In genomic region chr2:150013785-150014184, GRCm38 (mm10) we compare ENCODE assay signal across 23 mouse cellular contexts.
A peak's percentile ranks its signal among the peaks of the same experiment; 100 is the strongest.
DNase-seq lines count a peak whose midpoint lies in the region; ATAC-seq lines count a peak whose summit lies in the region.
"Had no signal": no experiment of that assay in that cellular context is flagged by ENCODE, and none has a peak within 500 bp of the region (broad histone marks: within the 10 kb centered on the region; RNA-seq: fewer than 3 reads in every experiment).

No protein-coding gene starts in this region.

- no peaks in the 10 kb centered on the region for H3K9me3 ChIP-seq in hindbrain, embryonic 11.5 days (ENCODE audit: control insufficient read depth, low read length)
- no peaks in the 10 kb centered on the region for H3K9me3 ChIP-seq in hindbrain, embryonic 10.5 days
- H3K9me3 ChIP-seq in midbrain, embryonic 11.5 days (ENCODE audit: control insufficient read depth, low read length) = no peaks in the 10 kb centered on the region
- H3K9me3 ChIP-seq in midbrain, embryonic 10.5 days (replicated peaks) = no peaks in the 10 kb centered on the region
- H3K9me3 ChIP-seq in hindbrain, embryonic 14.5 days (ENCODE audit: control insufficient read depth, low read length) = no peaks in the 10 kb centered on the region
- no peaks in the 10 kb centered on the region for H3K9me3 ChIP-seq in midbrain, embryonic 16.5 days (replicated peaks; ENCODE audit: control insufficient read depth, low read length, poor library complexity, severe bottlenecking)
- H3K9me3 ChIP-seq: embryonic facial prominence, embryonic 15.5 days; forebrain, embryonic 10.5 days; heart, embryonic 13.5 days; intestine, embryonic 15.5 days had no signal

- no peak overlapping the region for H3K27ac ChIP-seq in hindbrain, embryonic 11.5 days (ENCODE audit: low read depth, low read length)
- H3K27ac ChIP-seq in hindbrain, embryonic 10.5 days = no peak overlapping the region
- H3K27ac ChIP-seq in midbrain, embryonic 11.5 days (ENCODE audit: low read depth, low read length) = no peak overlapping the region
- no peak overlapping the region for H3K27ac ChIP-seq in midbrain, embryonic 10.5 days (replicated peaks)
- no peak overlapping the region for H3K27ac ChIP-seq in hindbrain, embryonic 14.5 days
- no peak overlapping the region for H3K27ac ChIP-seq in midbrain, embryonic 16.5 days (ENCODE audit: low read length)
- H3K27ac ChIP-seq: embryonic facial prominence, embryonic 15.5 days; forebrain, embryonic 10.5 days; heart, embryonic 13.5 days; intestine, embryonic 15.5 days had no signal

- ATAC-seq in hindbrain, embryonic 11.5 days (ENCODE audit: low FRiP score) = 0 out of 2 replicates have a peak, but pooled peaks have one; percentile 29
- ATAC-seq in midbrain, embryonic 11.5 days (ENCODE audit: low FRiP score) = peak; percentile 45; the same call in 1 of the 2 replicates
- ATAC-seq in hindbrain, embryonic 14.5 days (ENCODE audit: low FRiP score) = 0 out of 2 replicates have a peak, but pooled peaks have one; percentile 19
- 0 out of 2 replicates have a peak, but pooled peaks have one; percentile 26 for ATAC-seq in midbrain, embryonic 16.5 days
- ATAC-seq: activated CD4-positive, CD25-positive, alpha-beta regulatory T cell, adult 4 months; intestine, embryonic 15.5 days; Patski had no signal

- no peaks in the 10 kb centered on the region; the same call in 1 of the 2 replicates for H3K4me1 ChIP-seq in hindbrain, embryonic 11.5 days (replicated peaks; ENCODE audit: control insufficient read depth, insufficient read depth, low read length)
- H3K4me1 ChIP-seq in hindbrain, embryonic 10.5 days (replicated peaks) = peaks cover 12% of the 10 kb centered on the region
- peaks cover 4% of the 10 kb centered on the region; the same call in 1 of the 2 replicates for H3K4me1 ChIP-seq in midbrain, embryonic 11.5 days (ENCODE audit: control insufficient read depth, insufficient read depth, low read length)
- H3K4me1 ChIP-seq in midbrain, embryonic 10.5 days = peaks cover 10% of the 10 kb centered on the region; the same call in 1 of the 2 replicates
- H3K4me1 ChIP-seq in hindbrain, embryonic 14.5 days (replicated peaks; ENCODE audit: control insufficient read depth, insufficient read depth, low read length) = peaks cover 8% of the 10 kb centered on the region
- H3K4me1 ChIP-seq in midbrain, embryonic 16.5 days (ENCODE audit: control insufficient read depth, insufficient read depth, low read length) = no peaks in the 10 kb centered on the region
- H3K4me1 ChIP-seq: embryonic facial prominence, embryonic 15.5 days; heart, embryonic 13.5 days; intestine, embryonic 15.5 days had no signal

- no peak overlapping the region for H3K9ac ChIP-seq in hindbrain, embryonic 11.5 days (ENCODE audit: low read depth, low read length)
- H3K9ac ChIP-seq in midbrain, embryonic 11.5 days (ENCODE audit: low read length) = no peak overlapping the region
- H3K9ac ChIP-seq in hindbrain, embryonic 14.5 days = no peak overlapping the region
- no peak overlapping the region for H3K9ac ChIP-seq in midbrain, embryonic 16.5 days (ENCODE audit: low read depth, low read length)
- H3K9ac ChIP-seq: embryonic facial prominence, embryonic 15.5 days; heart, embryonic 13.5 days; intestine, embryonic 15.5 days had no signal

- WGBS in hindbrain, embryonic 11.5 days = 62% methylated on average over 4 of the region's 4 CpGs
- WGBS in hindbrain, embryonic 10.5 days = 58% methylated on average over 4 of the region's 4 CpGs
- 64% methylated on average over 4 of the region's 4 CpGs for WGBS in midbrain, embryonic 11.5 days
- 66% methylated on average over 4 of the region's 4 CpGs for WGBS in midbrain, embryonic 10.5 days
- WGBS in hindbrain, embryonic 14.5 days = 21% methylated on average over 4 of the region's 4 CpGs
- WGBS in midbrain, embryonic 16.5 days = 31% methylated on average over 4 of the region's 4 CpGs

- H3K36me3 ChIP-seq in hindbrain, embryonic 11.5 days (ENCODE audit: control insufficient read depth, insufficient read depth, low read length) = no peaks in the 10 kb centered on the region
- no peaks in the 10 kb centered on the region for H3K36me3 ChIP-seq in hindbrain, embryonic 10.5 days
- H3K36me3 ChIP-seq in midbrain, embryonic 11.5 days (ENCODE audit: control insufficient read depth, insufficient read depth, low read length) = no peaks in the 10 kb centered on the region
- H3K36me3 ChIP-seq in midbrain, embryonic 10.5 days = no peaks in the 10 kb centered on the region
- no peaks in the 10 kb centered on the region for H3K36me3 ChIP-seq in hindbrain, embryonic 14.5 days (replicated peaks; ENCODE audit: control insufficient read depth, insufficient read depth)
- no peaks in the 10 kb centered on the region for H3K36me3 ChIP-seq in midbrain, embryonic 16.5 days (ENCODE audit: control insufficient read depth, insufficient read depth, low read length)
- H3K36me3 ChIP-seq: embryonic facial prominence, embryonic 15.5 days; forebrain, embryonic 10.5 days; heart, embryonic 13.5 days; intestine, embryonic 15.5 days had no signal

- no peak overlapping the region for H3K4me2 ChIP-seq in hindbrain, embryonic 11.5 days (replicated peaks; ENCODE audit: low read depth, low read length)
- no peak overlapping the region for H3K4me2 ChIP-seq in midbrain, embryonic 11.5 days
- no peak overlapping the region for H3K4me2 ChIP-seq in hindbrain, embryonic 14.5 days (replicated peaks)
- no peak overlapping the region for H3K4me2 ChIP-seq in midbrain, embryonic 16.5 days (ENCODE audit: low read length)
- H3K4me2 ChIP-seq: embryonic facial prominence, embryonic 15.5 days; heart, embryonic 13.5 days; intestine, embryonic 15.5 days had no signal

- DNase-seq in hindbrain, embryonic 11.5 days (ENCODE audit: low spot score) = no peak
- no peak for DNase-seq in hindbrain, embryonic 10.5 days (ENCODE audit: low spot score)
- no peak for DNase-seq in midbrain, embryonic 11.5 days (ENCODE audit: low spot score, missing footprints)
- no peak for DNase-seq in midbrain, embryonic 10.5 days (ENCODE audit: low spot score)
- no peak for DNase-seq in hindbrain, embryonic 14.5 days (ENCODE audit: low spot score)
- no peak for DNase-seq in urinary bladder, postnatal 14 days (ENCODE audit: low spot score)
- DNase-seq: adrenal gland, adult 2 months; adrenal gland, postnatal 25 days; cerebellum, adult 8-10 months; cerebellum, postnatal 14 days; embryo, embryonic 11 days; gastrocnemius, postnatal 36 days; heart, adult 11 months; heart, postnatal 36 days had no signal

- no peaks in the 10 kb centered on the region for H3K27me3 ChIP-seq in hindbrain, embryonic 11.5 days (ENCODE audit: control insufficient read depth, insufficient read depth, low read length)
- H3K27me3 ChIP-seq in hindbrain, embryonic 10.5 days (ENCODE audit: insufficient read depth, poor library complexity, severe bottlenecking) = no peaks in the 10 kb centered on the region
- H3K27me3 ChIP-seq in midbrain, embryonic 11.5 days (ENCODE audit: control insufficient read depth, insufficient read depth, low read length) = no peaks in the 10 kb centered on the region
- no peaks in the 10 kb centered on the region for H3K27me3 ChIP-seq in midbrain, embryonic 10.5 days (ENCODE audit: low read depth, poor library complexity, severe bottlenecking)
- H3K27me3 ChIP-seq in hindbrain, embryonic 14.5 days (ENCODE audit: control insufficient read depth, insufficient read depth, low read length) = no peaks in the 10 kb centered on the region
- no peaks in the 10 kb centered on the region for H3K27me3 ChIP-seq in midbrain, embryonic 16.5 days (ENCODE audit: control insufficient read depth, insufficient read depth, low read depth, low read length)
- H3K27me3 ChIP-seq: CH12.LX; embryonic facial prominence, embryonic 15.5 days; heart, embryonic 13.5 days; intestine, embryonic 15.5 days; Patski had no signal

- no peak overlapping the region for H3K4me3 ChIP-seq in hindbrain, embryonic 11.5 days (ENCODE audit: low read depth, low read length)
- no peak overlapping the region for H3K4me3 ChIP-seq in hindbrain, embryonic 10.5 days
- H3K4me3 ChIP-seq in midbrain, embryonic 11.5 days (ENCODE audit: low read depth, low read length) = no peak overlapping the region
- no peak overlapping the region for H3K4me3 ChIP-seq in midbrain, embryonic 10.5 days
- no peak overlapping the region for H3K4me3 ChIP-seq in hindbrain, embryonic 14.5 days (replicated peaks; ENCODE audit: low read length)
- H3K4me3 ChIP-seq in midbrain, embryonic 16.5 days (ENCODE audit: low read depth, low read length) = no peak overlapping the region
- H3K4me3 ChIP-seq: embryonic facial prominence, embryonic 15.5 days; erythroblast, embryonic 14.5 days; forebrain, embryonic 10.5 days; heart, embryonic 13.5 days; intestine, embryonic 15.5 days had no signal
